Mouse (Mus musculus): Measurements from ENCODE around the gene Fastkd5.
"Not testable (repeated sequence)": the region's sequence is repeated elsewhere in the genome, so short reads cannot be mapped to it uniquely, and the experiment has no call there.

The Fastkd5 gene

GRCm38 (mm10) chr2:130629839-130630203 is at the start of gene Fastkd5, which contains the start of gene Ubox5:
Gene Fastkd5 (minus strand): TSS chr2:130630027.
Gene Ubox5 (minus strand): TSS chr2:130630038.
- peak; percentile 93 for DNase-seq (ENCODE audit: low spot score)

DNA sequence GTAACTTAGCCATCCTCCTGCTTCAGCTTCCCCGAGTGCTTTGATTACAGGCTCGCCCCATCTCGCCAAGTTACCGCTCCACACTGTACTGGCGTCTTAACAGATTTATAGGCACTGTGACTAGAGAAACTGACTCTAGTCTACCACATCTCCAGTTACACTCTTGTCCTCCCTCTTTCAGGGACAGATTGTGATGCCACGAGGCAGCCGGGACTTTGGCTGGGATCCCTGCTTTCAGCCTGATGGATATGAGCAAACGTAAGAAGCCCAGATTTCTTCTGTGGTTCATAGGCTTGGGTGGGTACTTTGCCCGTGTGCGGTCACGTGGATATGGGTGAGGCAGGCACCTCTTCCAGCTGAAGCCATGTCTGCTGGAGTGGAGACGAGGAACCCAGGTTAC is 49.3 kb upstream of the Fastkd5 start:
- no peak for DNase-seq (ENCODE audit: low spot score)

DNA sequence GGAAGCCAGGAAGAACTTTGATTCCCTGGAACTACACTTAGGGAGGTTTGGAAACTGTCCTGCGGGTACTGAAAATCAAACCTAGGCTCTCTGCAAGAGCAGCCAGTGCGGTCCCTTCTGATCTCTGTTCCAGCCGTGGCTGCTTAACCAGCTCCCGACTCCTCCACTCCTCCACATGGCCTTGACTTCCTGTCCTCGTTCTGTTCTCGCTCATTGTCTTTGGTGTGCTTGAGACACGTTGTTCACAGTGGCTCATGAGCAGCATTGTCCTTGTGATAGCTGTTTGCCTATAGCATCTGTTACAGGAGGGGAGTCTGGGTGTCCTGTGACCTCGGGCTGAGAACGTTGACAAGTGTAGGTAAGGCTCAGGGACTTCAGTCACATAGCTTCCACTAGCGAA is 47.4 kb upstream of the Fastkd5 start:
- DNase-seq (ENCODE audit: low spot score) = no peak

GRCm38 (mm10) chr2:130667559-130667958 is 37.7 kb upstream of the Fastkd5 start, which contains the start of gene Itpa:
Gene Itpa (plus strand): TSS chr2:130667610.
- DNase-seq (ENCODE audit: low spot score) = peak; percentile 88

DNA sequence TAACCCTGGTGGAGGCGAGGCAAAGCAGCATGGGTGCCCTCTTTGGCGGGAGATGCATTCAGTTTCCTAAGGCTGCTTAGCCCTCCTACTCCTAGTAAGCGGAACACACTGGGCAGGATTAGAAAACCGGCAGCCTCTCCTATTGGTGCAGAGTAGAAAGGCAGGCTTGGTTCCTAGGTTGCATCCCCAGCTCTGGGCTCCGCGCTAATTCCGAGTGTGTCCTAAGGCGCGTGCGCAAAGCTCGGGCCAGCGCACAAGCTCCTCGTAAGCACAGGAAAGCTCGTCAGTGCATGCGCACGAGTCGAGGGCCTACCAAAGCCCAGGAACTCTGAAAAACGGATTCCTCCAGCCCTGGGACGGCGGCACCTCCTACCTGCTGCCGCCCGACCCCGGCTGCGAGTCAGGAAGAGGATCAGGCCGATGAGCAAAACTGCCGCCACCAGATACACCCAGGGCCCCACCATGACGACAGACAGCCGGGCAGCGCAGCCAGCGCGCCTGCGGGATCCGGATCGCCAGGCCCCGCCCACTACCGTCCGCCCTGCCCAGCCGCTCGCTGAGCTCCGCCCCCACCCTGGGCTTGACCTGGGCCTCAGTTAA is 34.4 kb upstream of the Fastkd5 start, which contains the start of gene Ddrgk1:
Gene Ddrgk1, minus strand, starts transcription at position 558 of the 600 bp plus-strand sequence.
- peak; percentile 91 for DNase-seq (ENCODE audit: low spot score)

- no peak for DNase-seq (ENCODE audit: low spot score)
Observed at GRCm38 (mm10) chr2:130663342-130663741, 33.5 kb upstream of the Fastkd5 start.

GRCm38 (mm10) chr2:130658530-130658929 is 28.7 kb upstream of the Fastkd5 start:
- DNase-seq (ENCODE audit: low spot score) = no peak

GRCm38 (mm10) chr2:130657541-130657940 is 27.7 kb upstream of the Fastkd5 start:
- no peak for DNase-seq (ENCODE audit: low spot score)

- DNase-seq (ENCODE audit: low spot score) = no peak
Observed at GRCm38 (mm10) chr2:130656536-130656935, 26.7 kb upstream of the Fastkd5 start.

- no peak for DNase-seq (ENCODE audit: low spot score)
Observed at GRCm38 (mm10) chr2:130655660-130656339, 26.0 kb upstream of the Fastkd5 start.

DNA sequence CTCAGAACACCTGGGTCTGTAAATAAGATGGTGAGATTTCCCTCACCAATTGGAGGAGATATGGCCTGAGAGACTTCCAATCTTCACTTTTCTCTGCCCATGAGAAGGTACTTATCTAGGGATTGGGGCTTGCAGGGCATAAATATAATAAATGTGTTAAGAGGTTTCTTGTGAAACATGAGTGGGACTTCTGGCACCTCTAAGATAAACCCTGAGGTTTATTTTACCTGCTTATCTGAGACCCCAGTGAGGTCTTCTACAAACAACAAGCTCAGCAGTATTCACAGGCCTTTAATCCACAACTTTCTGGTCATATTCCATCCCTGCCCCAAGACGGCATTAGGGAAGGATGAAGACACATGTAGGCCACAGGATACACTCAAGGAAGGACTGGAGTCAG is 23.9 kb upstream of the Fastkd5 start:
- DNase-seq (ENCODE audit: low spot score) = no peak

- no peak for DNase-seq (ENCODE audit: low spot score)
Observed at GRCm38 (mm10) chr2:130653303-130653702, 23.5 kb upstream of the Fastkd5 start.

GRCm38 (mm10) chr2:130649028-130649427 is 19.2 kb upstream of the Fastkd5 start:
- DNase-seq (ENCODE audit: low spot score) = not testable (repeated sequence)

- no peak for DNase-seq (ENCODE audit: low spot score)
Observed at GRCm38 (mm10) chr2:130645198-130645597, 15.4 kb upstream of the Fastkd5 start.

DNA sequence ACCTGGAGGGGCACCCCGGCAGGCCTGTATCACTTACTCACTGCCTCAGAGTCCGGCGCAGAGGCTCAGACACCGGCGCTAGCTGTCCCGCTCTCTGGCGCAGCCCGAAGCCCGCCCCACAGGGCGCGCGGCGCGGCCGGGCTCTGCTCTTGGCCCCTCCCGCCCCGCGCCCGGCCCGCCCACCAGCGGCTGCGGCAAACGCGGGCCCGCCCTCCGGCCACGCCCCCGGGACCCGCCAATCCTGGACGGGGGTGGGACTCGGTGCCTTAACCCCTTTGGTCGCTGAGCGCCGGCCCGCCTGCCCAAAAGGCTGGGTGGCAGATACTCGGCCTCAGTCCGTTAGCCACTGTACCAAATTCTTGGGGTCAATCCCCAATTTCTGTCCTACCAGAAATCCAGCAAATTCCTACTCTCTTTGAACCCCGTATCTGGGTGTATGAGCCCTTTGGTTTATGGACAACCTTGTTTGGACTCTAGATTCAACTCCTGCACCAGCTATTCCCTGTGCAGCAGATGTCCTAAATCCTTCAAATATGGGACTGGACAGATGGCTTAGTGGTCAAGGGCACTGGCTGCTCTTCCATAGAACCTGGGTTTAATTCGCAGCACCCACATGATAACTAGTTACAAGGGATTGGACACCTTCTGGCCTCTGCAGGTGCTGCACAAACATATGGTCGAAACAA is 13.0 kb upstream of the Fastkd5 start, which contains the start of gene Lzts3:
Gene Lzts3, minus strand, starts transcription at position 120 of the 686 bp plus-strand sequence.
- DNase-seq (ENCODE audit: low spot score) = peak; percentile 91

DNA sequence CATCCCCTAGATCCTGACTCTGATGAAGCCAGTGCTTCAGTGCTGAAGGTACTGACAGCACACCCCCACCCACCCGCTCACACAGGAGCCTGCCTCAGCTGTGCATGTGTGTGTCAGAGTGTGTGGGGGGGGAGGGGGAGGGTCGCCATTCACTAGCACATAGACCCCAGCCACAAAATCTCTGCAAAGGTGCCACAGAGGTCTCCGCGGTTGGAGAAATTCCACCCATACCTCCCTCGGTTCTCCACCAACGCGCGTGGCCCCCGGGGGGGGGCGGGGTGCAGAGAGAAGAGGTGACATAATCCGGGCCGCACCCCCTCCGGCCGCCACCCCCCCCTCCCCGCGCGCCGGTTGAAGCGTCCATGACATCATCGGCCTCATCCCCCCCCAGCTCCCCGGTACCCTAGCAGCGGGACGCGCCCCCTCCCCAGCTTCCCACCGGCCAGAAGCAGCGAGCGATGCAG is 12.4 kb upstream of the Fastkd5 start:
- no peak for DNase-seq (ENCODE audit: low spot score)

DNA sequence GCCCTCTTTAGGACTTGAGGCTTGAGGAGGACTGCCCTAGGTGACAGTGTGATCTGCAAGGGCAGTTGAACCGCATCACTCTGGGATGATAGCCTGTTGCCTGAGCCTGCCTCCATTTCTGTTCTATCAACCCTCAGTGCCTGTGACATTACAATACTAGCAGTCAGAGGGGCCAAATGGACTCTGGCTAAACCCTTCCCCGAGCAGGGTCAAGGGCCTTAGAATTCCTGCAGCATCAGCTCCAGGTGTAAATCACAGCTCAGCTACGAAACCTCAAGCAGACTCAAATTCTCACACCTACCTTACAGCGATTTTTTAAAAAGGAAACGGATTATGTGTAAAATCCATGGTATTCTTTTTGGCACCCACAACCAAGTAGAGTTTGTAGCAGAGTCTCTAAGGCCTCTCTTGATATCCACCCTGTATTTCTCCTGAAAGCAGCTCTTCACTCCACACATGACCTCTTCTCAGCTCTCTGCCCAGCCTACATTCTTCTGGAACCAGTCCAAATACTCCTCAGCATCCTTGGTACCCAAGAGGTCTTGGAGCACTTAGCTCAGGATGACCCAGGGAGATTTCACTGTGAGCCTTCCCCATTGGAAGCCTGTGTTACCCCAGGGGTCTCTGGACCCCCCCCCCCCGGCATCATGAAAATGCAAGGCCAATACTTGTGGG is 11.7 kb upstream of the Fastkd5 start:
- DNase-seq (ENCODE audit: low spot score) = no peak

DNA sequence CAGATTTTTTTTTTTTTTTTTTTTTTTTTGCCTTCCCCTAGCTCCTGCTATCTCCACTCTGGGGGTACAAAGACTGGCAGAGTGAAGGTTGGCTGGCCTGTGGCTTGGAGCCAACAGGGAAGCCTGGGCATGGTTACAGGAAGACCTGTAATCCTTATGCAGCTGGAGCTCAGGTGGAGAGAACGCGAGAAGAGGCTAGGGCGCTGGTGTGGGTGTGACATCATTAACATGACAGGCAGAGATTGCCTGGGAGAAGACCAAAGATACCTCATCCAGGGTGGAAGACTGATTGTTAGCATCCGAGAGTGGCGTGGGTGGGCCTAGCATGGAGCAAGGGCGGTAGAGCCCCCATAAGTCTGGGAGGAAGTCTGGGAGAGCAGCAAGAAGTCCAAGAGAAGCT is 9.4 kb upstream of the Fastkd5 start:
- no peak for DNase-seq (ENCODE audit: low spot score)

- DNase-seq (ENCODE audit: low spot score) = no peak
Observed at GRCm38 (mm10) chr2:130638101-130638611, 8.3 kb upstream of the Fastkd5 start.

GRCm38 (mm10) chr2:130635847-130636246 is 6.0 kb upstream of the Fastkd5 start:
- DNase-seq (ENCODE audit: low spot score) = no peak

GRCm38 (mm10) chr2:130634739-130635411 is 5.0 kb upstream of the Fastkd5 start:
- no peak for DNase-seq (ENCODE audit: low spot score)
